Mouse (Mus musculus): ENCODE measurements around the gene Grasp.

DNA sequence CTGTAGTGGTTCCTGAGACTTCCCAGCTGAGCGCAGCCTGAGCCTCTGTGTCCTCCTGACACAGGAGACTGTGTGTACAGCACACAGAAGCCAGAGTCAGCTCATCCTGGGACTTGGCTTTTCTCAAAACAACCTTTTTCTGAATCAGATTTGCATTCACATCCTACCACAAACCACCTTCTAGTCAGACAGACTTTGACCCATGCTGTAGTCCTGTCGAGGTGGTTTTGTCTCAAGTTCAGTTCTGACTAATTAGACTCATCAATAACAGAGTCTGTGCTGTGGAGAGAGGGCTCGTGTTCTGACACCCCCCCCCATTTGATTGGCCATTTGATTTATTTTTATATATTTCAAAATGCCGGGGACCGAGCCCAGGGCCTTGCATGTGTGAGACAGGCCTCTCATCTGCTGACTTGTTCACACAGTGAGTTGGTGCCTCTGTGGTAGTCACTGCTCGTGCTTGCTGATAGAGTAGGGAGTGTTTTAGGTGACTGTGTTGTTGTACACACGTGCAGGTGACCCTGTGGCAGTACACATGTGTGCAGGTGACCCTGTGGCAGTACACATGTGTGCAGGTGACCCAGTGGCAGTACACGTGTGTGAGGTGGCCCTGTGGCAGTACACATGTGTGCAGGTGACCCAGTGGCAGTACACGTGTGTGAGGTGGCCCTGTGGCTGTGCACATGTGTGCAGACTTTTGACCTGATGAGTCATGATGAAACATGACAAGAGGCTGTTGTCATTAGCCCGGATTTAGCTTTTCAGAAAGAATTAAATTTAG, 33.8 kb upstream of the Grasp start:
- no peak for TF ChIP-seq TCF12 (IDR thresholded peaks at IDR 0.05; ENCODE audit: insufficient read depth, poor library complexity, severe bottlenecking)
- TF ChIP-seq MAX (IDR thresholded peaks at IDR 0.05; ENCODE audit: low read depth) = no peak
- no peak for TF ChIP-seq E2F4 (IDR thresholded peaks at IDR 0.05; ENCODE audit: insufficient read depth)
